ENCODE assay signal across 28 mouse cellular contexts in the genomic region with DNA sequence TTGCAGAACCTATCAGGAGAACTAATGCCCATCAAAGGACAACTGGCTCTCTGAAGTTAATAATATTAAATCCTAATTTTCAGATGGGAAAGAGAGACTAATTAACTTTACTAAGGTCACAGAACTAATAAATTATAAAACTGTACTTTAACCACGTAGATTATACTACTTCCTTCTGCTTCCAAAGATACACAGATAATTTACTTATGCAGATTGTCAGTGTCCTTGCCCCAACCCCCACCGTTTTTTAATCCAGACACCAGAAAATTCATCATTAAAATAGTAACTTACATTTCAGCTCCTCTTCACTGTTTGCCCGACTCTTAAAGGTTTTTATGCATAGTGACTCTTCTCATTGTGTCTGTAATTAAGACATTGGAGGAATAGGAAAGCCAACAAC.
"Had no signal": no experiment of that assay in that cellular context is flagged by ENCODE, and none has a peak within 500 bp of the region (broad histone marks: within the 10 kb centered on the region; RNA-seq: fewer than 3 reads in every experiment).

No protein-coding gene starts in this region.

- H3K4me1 ChIP-seq: limb, embryonic 10.5 days; limb, embryonic 12.5 days; limb, embryonic 13.5 days; limb, embryonic 15.5 days; liver, embryonic 15.5 days; lung, embryonic 15.5 days; megakaryocyte, embryonic 14.5 days; midbrain, embryonic 13.5 days; midbrain, embryonic 15.5 days had no signal

- H3K27ac ChIP-seq: limb, embryonic 10.5 days; limb, embryonic 12.5 days; limb, embryonic 13.5 days; limb, embryonic 15.5 days; liver, embryonic 12.5 days; liver, embryonic 13.5 days; liver, embryonic 14.5 days; liver, embryonic 15.5 days; lung, embryonic 15.5 days; macrophage; midbrain, embryonic 10.5 days; midbrain, embryonic 12.5 days; midbrain, embryonic 13.5 days; midbrain, embryonic 15.5 days; neural tube, embryonic 12.5 days had no signal

- H3K9ac ChIP-seq: limb, embryonic 12.5 days; limb, embryonic 13.5 days; limb, embryonic 15.5 days; liver, embryonic 12.5 days; liver, embryonic 13.5 days; liver, embryonic 14.5 days; liver, embryonic 15.5 days; liver, postnatal 0 days; lung, embryonic 14.5 days; lung, embryonic 15.5 days; midbrain, embryonic 12.5 days; midbrain, embryonic 13.5 days; midbrain, embryonic 15.5 days; neural tube, embryonic 12.5 days had no signal

- H3K36me3 ChIP-seq: limb, embryonic 10.5 days; limb, embryonic 12.5 days; limb, embryonic 13.5 days; limb, embryonic 15.5 days; liver, embryonic 12.5 days; liver, embryonic 13.5 days; liver, embryonic 15.5 days; lung, embryonic 15.5 days; midbrain, embryonic 10.5 days; midbrain, embryonic 12.5 days; midbrain, embryonic 13.5 days; midbrain, embryonic 15.5 days; neural tube, embryonic 12.5 days had no signal

- H3K27me3 ChIP-seq: limb, embryonic 12.5 days; limb, embryonic 13.5 days; limb, embryonic 15.5 days; liver, embryonic 12.5 days; liver, embryonic 13.5 days; liver, embryonic 15.5 days; lung, embryonic 15.5 days; megakaryocyte, embryonic 14.5 days; midbrain, embryonic 12.5 days; midbrain, embryonic 13.5 days; midbrain, embryonic 15.5 days; neural tube, embryonic 12.5 days had no signal

- DNase-seq: left cerebral cortex, postnatal 4 days; liver; liver, embryonic 13.5 days; liver, postnatal 0 days; lung, adult 18-20 months; lung, adult 2 months; lung, embryonic 14.5 days; lung, postnatal 10 days; lung, postnatal 14 days; lung, postnatal 36 days; lung, postnatal 4 days; midbrain, embryonic 14.5 days had no signal

- H3K4me3 ChIP-seq: limb, embryonic 10.5 days; limb, embryonic 12.5 days; limb, embryonic 13.5 days; limb, embryonic 15.5 days; liver, embryonic 12.5 days; liver, embryonic 13.5 days; liver, embryonic 15.5 days; lung, embryonic 15.5 days; megakaryocyte, embryonic 14.5 days; midbrain, embryonic 10.5 days; midbrain, embryonic 12.5 days; midbrain, embryonic 13.5 days; midbrain, embryonic 15.5 days; myocyte; neural tube, embryonic 12.5 days had no signal

- H3K9me3 ChIP-seq: limb, embryonic 10.5 days; limb, embryonic 12.5 days; limb, embryonic 13.5 days; limb, embryonic 15.5 days; liver, embryonic 12.5 days; liver, embryonic 13.5 days; liver, embryonic 15.5 days; lung, embryonic 15.5 days; megakaryocyte, embryonic 14.5 days; midbrain, embryonic 10.5 days; midbrain, embryonic 12.5 days; midbrain, embryonic 13.5 days; midbrain, embryonic 15.5 days; neural tube, embryonic 12.5 days had no signal
